Mouse (Mus musculus): Measurements from ENCODE around the gene Tnfrsf11a. TPM values are rescaled to one million over a fixed set of nuclear protein-coding genes. Genes with fewer than 3 reads are reported as not detected.
"Not testable (repeated sequence)": the region's sequence is repeated elsewhere in the genome, so short reads cannot be mapped to it uniquely, and the experiment has no call there.

The Tnfrsf11a gene
- total RNA-seq, 4 experiments from 2014 or later, result 2.8 to 7.9 (median 5.4) TPM

DNA sequence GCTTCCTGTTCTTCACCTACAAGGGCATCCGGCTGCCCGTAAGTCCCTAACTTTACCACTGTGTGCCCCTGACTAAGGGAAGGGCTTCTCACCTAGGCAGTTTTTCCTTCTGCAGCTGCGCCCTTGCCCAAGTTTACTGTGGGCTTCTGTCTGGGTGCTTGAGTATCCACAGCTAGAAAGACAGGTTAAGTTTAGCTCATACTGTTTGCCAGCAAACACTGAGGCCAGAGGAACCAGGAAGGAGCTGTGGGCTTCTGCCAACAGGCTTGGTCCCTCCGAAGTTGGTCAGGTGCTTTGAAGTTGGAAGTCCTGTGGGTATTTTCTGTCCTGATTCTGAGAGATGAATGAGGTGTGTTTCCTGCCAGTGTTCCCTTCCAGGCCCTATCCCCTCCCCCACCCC lies 4.6 kb downstream of the Tnfrsf11a start:
- no peak for DNase-seq

DNA sequence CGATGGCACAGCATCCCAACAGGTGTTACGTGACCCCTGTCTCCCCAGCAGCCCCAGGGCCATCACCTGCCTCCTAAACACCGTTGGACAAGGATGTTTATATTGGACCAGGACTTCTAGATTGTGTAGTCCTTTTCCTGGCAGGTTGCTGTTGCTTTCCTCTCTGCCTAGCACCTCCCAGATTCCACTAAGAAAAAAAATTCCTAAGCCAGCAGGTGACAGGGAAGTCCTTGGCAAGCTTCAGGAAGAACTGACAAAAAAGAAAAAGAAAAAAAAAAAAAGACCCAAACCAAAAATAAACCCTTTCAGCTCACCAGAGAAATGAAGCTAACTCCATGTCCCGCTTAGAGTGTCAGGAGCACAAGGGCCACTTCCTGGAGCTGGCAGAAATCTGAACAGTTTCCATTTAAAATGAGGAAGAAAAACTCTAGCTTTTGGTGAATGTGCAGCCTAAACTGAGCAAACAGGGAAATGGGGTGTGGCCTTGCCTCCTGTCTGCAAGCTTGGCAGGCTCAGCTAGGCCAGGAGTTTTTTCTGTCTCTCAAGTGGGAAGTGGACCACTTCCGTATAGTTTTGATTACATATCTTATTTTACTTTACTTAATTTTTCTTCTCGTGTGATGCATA lies 6.3 kb downstream of the Tnfrsf11a start:
- DNase-seq, result no peak

DNA sequence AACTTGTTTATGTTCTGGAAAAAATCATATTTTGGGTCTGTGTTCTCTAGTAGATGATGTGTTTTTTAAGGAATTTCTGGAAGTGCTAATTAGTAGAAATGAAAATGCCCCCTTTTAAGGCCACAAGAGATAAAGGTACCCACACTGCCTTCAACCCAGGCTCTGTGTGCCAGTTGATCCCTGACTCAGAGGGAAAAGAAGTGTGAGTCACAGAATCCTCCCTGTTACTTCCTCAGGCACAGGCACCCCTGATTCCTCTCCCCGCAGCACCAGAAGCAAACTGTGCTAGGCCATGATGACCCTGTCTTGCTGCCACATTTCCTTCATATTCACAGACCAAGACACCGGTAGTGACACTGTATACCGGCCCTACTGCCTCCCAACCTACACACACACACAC lies 9.6 kb downstream of the Tnfrsf11a start:
- DNase-seq, result no peak

DNA sequence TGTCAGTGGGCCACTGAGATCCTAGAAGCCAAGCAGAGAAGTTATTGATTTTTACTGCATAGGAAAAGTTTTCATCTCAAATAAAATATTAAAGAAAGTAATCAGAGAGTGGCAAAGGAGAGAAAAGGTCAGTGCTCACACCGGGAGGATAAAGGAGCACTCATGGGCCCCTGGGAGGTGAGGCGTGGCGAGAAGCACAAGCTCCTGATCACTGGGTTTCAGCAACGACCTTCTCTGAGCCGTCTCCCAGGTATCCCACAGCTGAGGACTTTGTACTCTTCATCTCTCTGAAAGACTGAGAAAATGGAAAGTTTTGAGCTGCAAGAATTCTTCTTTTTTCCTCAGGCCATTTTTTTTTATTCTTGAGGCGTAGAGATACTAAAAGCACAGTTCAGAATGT lies 14.2 kb downstream of the Tnfrsf11a start:
- no peak for DNase-seq

DNA sequence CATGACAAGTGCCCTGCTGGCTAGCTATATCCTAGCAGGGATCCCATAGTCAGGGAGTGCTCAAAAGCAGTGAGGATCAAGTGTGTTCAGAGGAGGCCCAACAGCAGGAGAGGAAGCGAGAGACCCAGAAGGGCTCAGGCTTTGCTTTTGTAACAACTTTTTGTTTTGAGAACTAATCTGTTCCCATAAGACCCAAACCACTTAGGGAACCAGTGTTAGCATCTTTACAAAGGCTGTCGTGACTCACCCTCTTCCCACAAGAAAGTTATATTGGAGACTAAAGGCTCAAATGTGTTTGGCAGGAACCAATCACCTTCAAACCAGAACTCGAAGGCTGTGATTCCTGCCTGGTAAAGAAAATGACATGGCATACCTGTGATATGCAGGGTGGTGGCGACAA lies 15.2 kb downstream of the Tnfrsf11a start:
- DNase-seq, result no peak

DNA sequence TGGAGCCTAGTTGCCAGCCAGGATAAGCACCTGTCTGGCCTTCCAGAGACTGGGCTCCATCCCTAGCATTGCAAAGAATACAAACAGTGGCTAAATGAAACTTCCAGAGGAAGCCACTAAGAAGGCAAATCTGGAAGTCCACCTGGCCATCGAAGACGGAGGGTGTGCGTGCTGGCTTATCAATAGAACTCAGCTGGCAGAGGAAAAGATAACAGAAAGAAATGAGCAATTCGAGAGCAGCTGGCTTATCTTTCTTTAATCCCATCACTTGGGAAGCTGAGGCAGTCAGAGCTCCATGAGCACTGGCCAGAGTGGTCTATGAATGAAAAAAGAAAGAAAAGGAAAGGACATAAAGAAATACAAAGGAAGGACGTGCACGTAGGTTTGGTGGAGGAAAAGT lies 20.1 kb downstream of the Tnfrsf11a start:
- no peak for DNase-seq

DNA sequence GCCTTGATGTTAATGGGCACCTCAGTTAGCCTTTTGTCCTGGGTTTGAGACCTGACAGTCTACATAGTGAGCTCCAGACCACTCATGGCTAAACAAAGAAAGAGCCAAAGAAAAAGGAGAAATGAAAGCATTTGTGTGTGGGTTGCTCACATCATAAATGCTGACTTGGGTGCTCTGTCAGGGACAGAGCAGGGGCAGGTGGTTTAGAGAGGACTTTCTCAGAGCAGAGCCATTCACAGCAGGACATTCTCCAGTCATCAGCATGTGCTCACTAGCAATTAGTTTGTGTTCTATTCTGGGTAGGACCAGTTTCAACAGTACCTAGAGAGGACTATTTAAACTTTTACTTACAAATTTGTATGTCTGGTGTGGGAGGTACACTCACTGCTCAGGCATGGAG lies 20.7 kb downstream of the Tnfrsf11a start:
- DNase-seq, result no peak

DNA sequence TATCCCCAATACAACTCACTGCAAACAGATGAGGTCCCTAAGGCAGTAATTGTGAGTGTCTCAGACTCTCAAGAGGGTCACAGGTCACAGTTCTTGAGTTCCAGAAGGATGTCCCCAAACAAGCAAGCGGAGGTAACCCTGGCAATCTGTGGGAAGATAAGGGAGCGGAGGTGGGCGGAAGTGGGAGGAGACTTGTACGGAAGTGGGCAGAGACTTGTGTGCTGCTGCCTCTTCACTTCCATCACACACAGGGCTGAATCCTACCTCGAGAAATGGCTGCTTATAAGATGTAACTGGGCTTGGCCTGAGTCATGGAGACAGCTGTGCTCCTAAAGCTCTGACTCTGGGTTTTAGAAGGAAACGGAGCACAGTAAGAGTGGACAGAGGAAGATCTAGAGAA lies 22.4 kb downstream of the Tnfrsf11a start:
- DNase-seq, result no peak

DNA sequence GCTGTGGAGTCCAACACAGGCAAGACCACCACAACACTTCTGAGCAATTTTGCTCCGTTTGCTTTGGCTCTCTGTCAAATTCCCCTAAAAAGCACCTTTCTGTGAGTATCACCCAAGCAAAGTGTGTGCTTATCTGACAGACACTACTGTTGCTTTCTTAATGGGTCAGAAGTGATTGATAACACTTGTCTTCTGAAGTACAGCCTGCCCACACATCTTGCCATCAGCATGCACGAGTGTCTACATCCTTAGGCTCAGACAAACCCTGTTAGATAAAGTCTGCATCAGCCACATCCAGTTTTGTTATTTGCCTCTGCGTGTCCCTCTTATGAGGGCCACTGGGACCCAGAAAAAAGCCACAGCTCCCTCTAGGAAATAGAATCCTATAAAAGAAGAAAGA lies 23.8 kb downstream of the Tnfrsf11a start:
- no peak for DNase-seq

DNA sequence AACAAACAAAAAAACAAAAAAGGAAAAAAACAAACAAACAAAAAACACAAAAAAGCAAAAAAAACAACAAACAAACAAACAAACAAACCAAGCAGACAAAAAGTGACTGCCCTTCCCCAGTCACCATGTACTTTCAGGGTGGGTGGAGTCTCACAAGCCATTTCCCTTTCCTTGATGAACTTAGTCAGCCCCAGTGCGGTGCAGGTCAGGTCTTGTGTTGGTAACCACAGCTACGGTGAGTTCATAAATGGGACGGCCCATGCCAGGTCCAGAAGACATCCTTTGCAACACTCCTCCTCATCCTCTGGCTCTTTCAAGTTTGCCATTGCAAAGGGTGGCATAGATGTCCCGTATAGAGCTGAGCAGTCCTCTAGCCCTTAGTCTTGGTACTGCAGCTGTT lies 25.0 kb downstream of the Tnfrsf11a start:
- no peak for DNase-seq

DNA sequence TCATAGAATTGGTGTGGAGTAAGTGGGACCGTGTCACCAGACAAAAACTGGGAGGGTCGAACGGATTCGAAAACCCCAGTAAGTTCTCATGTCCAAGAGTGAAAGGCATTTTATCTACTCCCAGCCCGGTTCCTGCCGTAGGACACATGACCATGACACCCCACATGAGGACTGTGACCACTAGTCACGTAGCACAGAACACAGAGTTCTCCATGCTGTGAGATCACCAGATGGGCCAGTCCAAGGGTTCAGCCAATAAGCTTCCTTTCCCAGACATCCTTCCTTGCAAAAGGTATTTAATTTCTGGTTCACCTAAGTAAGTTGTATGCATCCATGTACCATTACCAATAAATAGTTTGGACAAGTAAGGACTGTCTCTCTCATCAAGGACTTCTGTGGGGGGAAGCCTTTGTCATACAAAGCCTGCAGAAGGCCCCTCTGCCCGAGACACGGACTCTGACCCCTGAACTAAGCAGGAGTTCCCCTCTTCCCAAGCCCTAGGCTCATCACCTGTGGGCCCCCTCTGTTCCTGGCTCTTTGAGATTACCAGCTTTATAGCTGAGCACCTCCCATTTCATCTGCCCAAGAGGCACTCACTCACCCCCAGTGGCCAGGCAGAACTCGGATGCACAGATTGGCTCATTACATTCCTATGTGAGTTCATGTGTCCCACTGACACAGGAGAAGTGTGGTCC lies 26.7 kb downstream of the Tnfrsf11a start:
- DNase-seq, result no peak

DNA sequence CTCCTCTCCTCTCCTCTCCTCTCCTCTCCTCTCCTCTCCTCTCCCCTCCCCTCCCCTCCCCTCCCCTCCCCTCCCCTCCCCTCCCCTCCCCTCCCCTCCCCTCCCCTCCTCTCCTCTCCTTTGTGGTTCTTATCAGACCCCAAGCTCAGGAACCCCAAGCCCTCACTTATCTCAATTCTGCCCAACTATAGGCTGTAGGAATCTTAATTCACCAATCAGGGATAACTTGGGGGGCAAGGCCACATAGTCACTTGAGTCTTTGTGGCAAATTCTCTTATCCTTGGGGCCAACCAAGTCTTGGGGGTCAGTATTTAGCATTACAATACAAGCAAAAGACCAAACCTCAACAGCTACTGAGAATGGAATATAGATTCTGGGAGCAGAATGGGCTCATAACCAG lies 31.5 kb downstream of the Tnfrsf11a start:
- not testable (repeated sequence) for DNase-seq

DNA sequence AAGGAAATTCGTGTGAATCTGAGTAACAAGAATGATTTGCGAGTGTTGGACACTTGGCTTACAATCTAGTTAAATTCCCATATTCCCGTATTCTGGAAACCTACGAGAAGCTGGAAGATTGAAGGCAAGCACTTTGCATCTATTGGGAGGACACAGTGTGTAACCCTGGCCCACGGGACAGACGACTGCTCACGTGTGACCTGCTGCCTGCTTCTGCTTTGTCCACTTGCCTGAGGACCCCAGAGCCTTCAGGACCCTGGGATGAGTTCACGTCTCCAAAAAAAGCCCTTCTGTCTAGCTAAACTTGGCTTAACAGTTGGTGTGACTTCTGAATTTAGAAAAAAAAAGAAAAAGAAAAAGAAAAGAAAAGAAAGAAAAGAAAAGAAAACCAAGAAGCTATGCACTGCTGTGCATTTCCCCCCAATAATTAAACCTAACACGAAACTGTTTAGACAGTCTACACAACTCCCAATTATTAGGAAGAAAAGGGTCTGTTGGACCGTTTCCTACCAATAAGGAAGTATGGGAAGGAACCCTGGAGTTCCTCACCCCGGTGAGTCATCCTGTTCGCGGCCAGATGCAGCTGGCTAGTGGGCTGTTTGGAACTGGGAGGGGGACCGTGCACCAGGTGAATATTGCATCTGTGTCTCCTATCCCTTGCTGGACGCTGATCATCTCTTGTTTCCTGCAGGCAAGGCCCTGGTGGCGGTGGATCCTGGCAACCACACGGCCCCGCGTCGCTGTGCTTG lies 32.6 kb downstream of the Tnfrsf11a start:
- no peak for DNase-seq

DNA sequence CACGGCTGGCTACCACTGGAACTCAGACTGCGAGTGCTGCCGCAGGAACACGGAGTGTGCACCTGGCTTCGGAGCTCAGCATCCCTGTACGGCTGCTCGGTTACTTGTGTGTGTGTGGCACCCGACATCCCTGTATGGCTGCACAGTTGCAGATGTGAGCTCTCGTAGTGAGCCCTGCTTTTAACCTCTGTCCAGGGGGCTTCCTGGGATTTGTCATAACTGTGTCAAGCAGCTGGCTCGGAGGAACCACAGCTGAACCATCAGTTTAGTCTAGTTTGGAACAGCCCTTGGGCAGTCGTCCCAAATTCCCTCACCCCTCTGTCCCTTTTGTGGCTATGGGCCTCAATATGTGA lies 33.2 kb downstream of the Tnfrsf11a start:
- DNase-seq, result no peak

DNA sequence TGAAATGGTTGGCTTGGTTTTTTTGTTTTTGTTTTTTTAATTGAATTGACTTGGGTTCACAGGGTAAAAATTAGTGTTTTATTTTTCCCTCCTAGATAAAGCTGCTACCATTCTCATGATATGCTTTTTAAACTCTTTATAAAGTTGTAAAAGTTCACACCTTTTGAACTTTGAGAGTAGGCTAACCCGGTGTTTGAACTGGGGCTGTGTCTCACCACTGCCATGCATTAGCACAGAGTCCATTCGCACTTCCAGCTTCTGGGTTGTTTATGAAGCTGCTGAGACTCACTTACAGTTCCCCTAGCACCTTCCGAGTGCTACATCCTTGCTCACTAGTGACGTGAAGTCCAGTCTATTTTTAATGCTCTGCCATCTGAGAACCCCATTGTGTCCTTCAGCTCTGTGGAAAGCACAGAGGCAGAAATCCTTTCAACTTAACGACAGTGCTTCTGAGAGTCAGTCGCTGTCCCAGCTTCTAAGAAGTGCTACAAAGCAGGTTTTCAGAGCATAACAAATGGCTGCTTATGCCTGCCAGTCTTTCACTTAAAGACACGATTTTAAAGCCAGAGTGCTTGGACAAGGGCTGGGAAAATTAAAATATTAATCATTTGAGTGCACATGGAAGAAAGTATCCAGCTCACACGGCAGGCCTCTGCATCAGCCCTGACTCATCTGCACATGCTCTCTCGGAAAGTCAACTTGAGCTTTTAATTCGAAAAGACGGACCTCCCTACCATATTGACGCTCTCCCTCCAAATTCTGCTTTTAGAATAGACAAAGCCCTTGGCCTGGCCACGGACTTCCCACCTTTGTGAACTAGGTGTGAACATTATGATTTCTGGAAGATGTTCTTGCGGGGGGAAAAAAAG lies 34.1 kb downstream of the Tnfrsf11a start:
- DNase-seq, result no peak

DNA sequence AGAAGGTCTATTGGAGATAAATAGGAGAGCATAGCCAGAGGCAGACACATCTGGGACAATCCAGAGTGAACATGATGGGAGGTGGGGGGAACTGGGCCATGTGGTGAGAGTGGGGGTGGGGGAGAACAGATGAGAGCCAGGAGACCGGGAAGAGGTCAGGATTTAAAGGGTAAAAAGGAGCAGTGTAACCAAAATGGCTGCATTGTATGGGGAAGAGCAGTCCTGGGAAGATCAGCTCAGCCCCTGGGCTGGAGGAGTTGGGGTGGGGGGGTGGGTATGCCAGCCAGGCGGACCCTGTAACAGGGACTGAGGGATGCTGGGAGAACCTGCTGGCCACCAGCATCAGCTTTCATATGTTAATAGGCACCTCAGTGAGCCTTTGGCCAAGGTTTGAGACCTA lies 34.8 kb downstream of the Tnfrsf11a start:
- DNase-seq, result no peak

DNA sequence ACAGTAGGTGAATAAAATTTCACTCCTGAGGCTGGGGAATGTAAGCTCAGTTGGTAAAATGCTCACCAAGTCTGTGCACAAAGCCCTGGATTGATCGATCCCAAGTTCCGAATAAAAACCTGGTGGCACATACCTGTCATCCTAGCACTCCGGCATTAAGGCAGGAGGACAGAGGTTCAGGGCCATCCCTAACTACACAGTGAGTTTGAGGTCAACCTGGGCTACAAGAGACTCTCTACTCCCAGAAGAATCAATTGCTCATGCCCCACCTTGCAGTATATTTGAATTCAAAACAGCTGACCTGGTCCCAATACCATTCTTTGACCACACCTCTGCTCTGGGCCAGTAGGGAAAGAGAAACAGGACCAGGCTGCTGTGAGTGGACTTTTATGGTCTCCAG lies 35.2 kb downstream of the Tnfrsf11a start:
- no peak for DNase-seq

DNA sequence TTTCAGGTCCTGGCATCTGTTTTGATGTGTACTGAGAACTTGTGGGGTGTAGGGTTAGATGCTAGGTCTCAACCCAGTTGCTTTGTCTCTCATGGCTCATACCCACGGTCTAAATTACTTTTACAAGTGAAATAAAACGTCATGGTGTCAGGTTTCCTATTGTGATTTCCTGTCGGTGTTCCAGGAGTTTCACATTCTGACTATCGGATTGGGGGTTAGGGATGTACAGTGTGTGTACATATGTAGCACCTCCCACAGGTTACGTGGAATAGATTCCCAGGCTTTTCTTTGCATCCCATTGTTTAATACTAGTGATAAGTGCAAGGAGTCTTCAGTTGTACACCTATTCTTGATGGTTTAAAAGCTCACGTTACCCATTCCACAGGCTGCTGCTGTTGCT lies 38.5 kb downstream of the Tnfrsf11a start:
- DNase-seq, result no peak

DNA sequence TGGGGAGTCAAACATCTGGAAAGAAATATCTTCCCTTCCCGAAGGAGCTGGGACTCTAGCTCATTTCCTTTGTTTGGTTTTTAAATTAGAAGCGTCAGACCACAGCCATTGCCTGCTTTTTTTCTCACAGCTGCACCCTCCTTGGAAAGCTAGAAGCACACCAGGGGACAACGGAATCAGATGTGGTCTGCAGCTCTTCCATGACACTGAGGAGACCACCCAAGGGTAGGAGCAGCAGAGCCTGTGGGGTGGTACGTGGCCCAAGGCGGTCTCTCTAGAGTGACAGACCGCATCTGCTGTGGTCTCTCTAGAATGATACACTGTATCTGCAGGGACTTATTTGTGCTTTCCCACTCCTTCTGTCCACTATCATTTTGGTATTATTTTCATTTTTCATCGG lies 39.2 kb downstream of the Tnfrsf11a start:
- no peak for DNase-seq

DNA sequence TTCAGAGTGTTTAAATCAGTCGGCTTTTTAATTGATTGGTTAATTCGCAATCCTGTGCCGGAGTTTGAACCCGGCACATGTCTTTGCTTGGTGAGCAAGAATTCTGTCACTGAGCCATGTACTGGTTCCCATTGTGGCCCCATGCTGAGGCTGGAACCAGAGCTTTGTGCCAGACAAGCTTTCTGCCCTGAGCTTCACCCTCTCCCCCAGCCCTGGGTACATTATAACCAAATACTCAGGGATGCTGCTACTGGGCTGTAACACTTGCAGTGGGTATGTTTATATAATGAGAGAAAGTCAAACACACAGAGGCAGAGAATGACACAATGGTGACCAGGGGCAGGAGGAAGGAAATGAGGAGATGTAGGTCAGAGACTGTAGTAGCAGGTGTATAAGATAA lies 43.8 kb downstream of the Tnfrsf11a start:
- no peak for DNase-seq

DNA sequence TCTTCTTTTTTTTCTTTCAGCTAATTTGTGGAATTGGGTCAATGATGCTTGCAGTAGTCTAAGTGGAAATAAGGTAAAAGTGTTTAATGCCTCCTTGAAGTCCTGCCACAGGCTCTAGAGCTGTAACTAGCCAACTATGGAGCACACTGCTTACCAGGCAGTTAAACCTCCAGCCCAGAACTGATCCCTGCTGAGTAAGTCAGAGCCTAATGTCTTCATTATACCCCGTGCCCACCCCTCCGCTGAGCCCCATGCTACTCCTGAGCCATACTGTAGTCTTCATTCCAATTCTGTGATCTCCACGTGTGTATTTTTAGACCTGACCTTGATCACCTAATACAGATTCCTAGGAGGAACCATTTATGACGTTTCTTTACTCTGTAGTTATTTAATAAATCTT lies 44.5 kb downstream of the Tnfrsf11a start:
- no peak for DNase-seq

DNA sequence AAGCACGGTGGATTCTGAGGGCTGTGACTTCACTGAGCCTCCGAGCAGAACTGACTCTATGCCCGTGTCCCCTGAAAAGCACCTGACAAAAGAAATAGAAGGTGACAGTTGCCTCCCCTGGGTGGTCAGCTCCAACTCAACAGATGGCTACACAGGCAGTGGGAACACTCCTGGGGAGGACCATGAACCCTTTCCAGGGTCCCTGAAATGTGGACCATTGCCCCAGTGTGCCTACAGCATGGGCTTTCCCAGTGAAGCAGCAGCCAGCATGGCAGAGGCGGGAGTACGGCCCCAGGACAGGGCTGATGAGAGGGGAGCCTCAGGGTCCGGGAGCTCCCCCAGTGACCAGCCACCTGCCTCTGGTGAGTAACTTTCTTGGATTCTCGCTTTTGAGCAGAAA lies 46.9 kb downstream of the Tnfrsf11a start:
- DNase-seq, result no peak

DNA sequence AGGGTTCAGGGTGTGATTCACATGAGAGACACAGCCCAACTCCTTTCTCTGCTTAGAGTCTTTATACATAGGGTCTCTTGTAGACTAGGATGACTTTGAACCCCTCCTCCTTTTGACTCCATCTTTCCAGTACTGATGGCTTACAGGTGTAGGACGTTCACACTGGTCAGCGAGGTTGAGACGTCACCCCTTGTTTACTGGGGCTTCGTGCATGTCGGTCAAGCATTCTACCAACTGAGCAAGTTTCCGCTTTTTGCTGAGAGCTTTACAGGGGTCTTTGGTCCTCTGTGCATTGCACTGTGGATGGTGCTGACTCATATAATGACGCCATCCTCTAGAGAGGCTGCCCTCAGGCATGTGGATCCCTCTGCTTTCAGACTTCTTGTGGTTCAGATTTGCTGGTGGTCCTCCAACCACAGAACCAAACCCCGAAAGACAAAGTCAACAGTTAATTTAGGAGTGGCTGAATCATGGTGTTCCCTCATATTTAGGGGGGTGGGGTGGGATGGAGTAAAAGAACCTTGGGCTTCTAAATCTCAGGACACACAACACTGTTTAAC lies 47.3 kb downstream of the Tnfrsf11a start:
- no peak for DNase-seq

Measured in adrenal gland, adult 8-10 months (tissue).